Mouse (Mus musculus): ENCODE results near the gene Pou5f1. TPM values are rescaled to one million over a fixed set of nuclear protein-coding genes. Genes with fewer than 3 reads are reported as not detected.
"Not testable (repeated sequence)": the region's sequence is repeated elsewhere in the genome, so short reads cannot be mapped to it uniquely, and the experiment has no call there.

Gene Pou5f1
- polyA plus RNA-seq, 1 experiment from 2014 or later, result not detected

GRCm38 (mm10) chr17:35508279-35508678, 2.5 kb downstream of the Pou5f1 start:
- not testable (repeated sequence) for H3K9ac ChIP-seq (ENCODE audit: low read depth, low read length); H3K9me3 ChIP-seq (ENCODE audit: control insufficient read depth, low read length); H3K27me3 ChIP-seq (replicated peaks; ENCODE audit: control insufficient read depth, insufficient read depth, low read length); H3K27ac ChIP-seq (ENCODE audit: low read length); H3K4me1 ChIP-seq (ENCODE audit: control insufficient read depth, insufficient read depth, low read length); ATAC-seq; H3K4me2 ChIP-seq (ENCODE audit: low read depth, low read length); H3K4me3 ChIP-seq (ENCODE audit: low read length); H3K36me3 ChIP-seq (ENCODE audit: control insufficient read depth, insufficient read depth, low read length)
- WGBS, result 54% methylated on average over 5 of the region's 5 CpGs

GRCm38 (mm10) chr17:35509284-35509683, 3.5 kb downstream of the Pou5f1 start:
- H3K27ac ChIP-seq (ENCODE audit: low read length), result no peak overlapping the region
- peak; percentile 41; the same call in 1 of the 2 replicates for ATAC-seq

GRCm38 (mm10) chr17:35512916-35513626, 7.3 kb downstream of the Pou5f1 start:
- H3K4me1 ChIP-seq (ENCODE audit: control insufficient read depth, insufficient read depth, low read length), result peaks cover 26% of the 10 kb centered on the region
- H3K27me3 ChIP-seq (replicated peaks; ENCODE audit: control insufficient read depth, insufficient read depth, low read length), result no peaks in the 10 kb centered on the region
- H3K27ac ChIP-seq (ENCODE audit: low read length), result no peak overlapping the region
- H3K36me3 ChIP-seq (ENCODE audit: control insufficient read depth, insufficient read depth, low read length), result no peaks in the 10 kb centered on the region
- WGBS, result 89% methylated on average over 7 of the region's 7 CpGs
- no peaks in the 10 kb centered on the region for H3K9me3 ChIP-seq (ENCODE audit: control insufficient read depth, low read length)
- ATAC-seq, result no peak
- H3K4me3 ChIP-seq (ENCODE audit: low read length), result no peak overlapping the region
- no peak overlapping the region for H3K9ac ChIP-seq (ENCODE audit: low read depth, low read length)
- H3K4me2 ChIP-seq (ENCODE audit: low read depth, low read length), result no peak overlapping the region

More at GRCm38 (mm10) chr17:35509284-35509683, 3.5 kb downstream of the Pou5f1 start:
- Histone ChIP-seq H3K9me3 (ENCODE audit: control insufficient read depth, low read length) (no peaks in the 10 kb centered on the region), H3K4me2 (ENCODE audit: low read depth, low read length) (no peak overlapping the region), H3K27me3 (replicated peaks; ENCODE audit: control insufficient read depth, insufficient read depth, low read length) (peaks cover 3% of the 10 kb centered on the region; the same call in 1 of the 2 replicates), H3K4me1 (ENCODE audit: control insufficient read depth, insufficient read depth, low read length) (peaks cover 3% of the 10 kb centered on the region; the same call in 1 of the 2 replicates), H3K36me3 (ENCODE audit: control insufficient read depth, insufficient read depth, low read length) (no peaks in the 10 kb centered on the region), H3K4me3 (ENCODE audit: low read length) (no peak overlapping the region), H3K9ac (ENCODE audit: low read depth, low read length) (no peak overlapping the region)
- WGBS, result 22% methylated on average over 8 of the region's 8 CpGs

- peaks cover 32% of the 10 kb centered on the region for H3K4me1 ChIP-seq (ENCODE audit: control insufficient read depth, insufficient read depth, low read length)
- H3K36me3 ChIP-seq (ENCODE audit: control insufficient read depth, insufficient read depth, low read length), result no peaks in the 10 kb centered on the region
- peak overlapping the region; percentile 38; the same call in 1 of the 2 replicates for H3K9ac ChIP-seq (ENCODE audit: low read depth, low read length)
- H3K27me3 ChIP-seq (replicated peaks; ENCODE audit: control insufficient read depth, insufficient read depth, low read length), result no peaks in the 10 kb centered on the region
- H3K27ac ChIP-seq (ENCODE audit: low read length), result no peak overlapping the region
- H3K9me3 ChIP-seq (ENCODE audit: control insufficient read depth, low read length), result no peaks in the 10 kb centered on the region
- ATAC-seq, result no peak
- H3K4me3 ChIP-seq (ENCODE audit: low read length), result no peak overlapping the region
- H3K4me2 ChIP-seq (ENCODE audit: low read depth, low read length), result peak overlapping the region; percentile 92; the same call in 1 of the 2 replicates
- 20% methylated on average over 2 of the region's 2 CpGs for WGBS
Measured at GRCm38 (mm10) chr17:35513886-35514285, 8.1 kb downstream of the Pou5f1 start.

- no peak for ATAC-seq
- H3K4me3 ChIP-seq (ENCODE audit: low read length), result peak overlapping the region; percentile 69
Measured at GRCm38 (mm10) chr17:35514756-35515155, 8.9 kb downstream of the Pou5f1 start.

GRCm38 (mm10) chr17:35515911-35516640, 10.3 kb downstream of the Pou5f1 start:
- WGBS, result 4% methylated on average over 25 of the region's 25 CpGs
- no peaks in the 10 kb centered on the region for H3K9me3 ChIP-seq (ENCODE audit: control insufficient read depth, low read length)
- peaks cover 32% of the 10 kb centered on the region for H3K4me1 ChIP-seq (ENCODE audit: control insufficient read depth, insufficient read depth, low read length)
- H3K4me3 ChIP-seq (ENCODE audit: low read length), result peak overlapping the region; percentile 69
- H3K9ac ChIP-seq (ENCODE audit: low read depth, low read length), result peak overlapping the region; percentile 70
- H3K4me2 ChIP-seq (ENCODE audit: low read depth, low read length), result peak overlapping the region; percentile 92
- H3K27ac ChIP-seq (ENCODE audit: low read length), result peak overlapping the region; percentile 18
- peak; percentile 18 for ATAC-seq
- no peaks in the 10 kb centered on the region for H3K27me3 ChIP-seq (replicated peaks; ENCODE audit: control insufficient read depth, insufficient read depth, low read length)
- no peaks in the 10 kb centered on the region for H3K36me3 ChIP-seq (ENCODE audit: control insufficient read depth, insufficient read depth, low read length)

More at GRCm38 (mm10) chr17:35514756-35515155, 8.9 kb downstream of the Pou5f1 start:
- Histone ChIP-seq H3K9ac (ENCODE audit: low read depth, low read length) (peak overlapping the region; percentile 70), H3K4me2 (ENCODE audit: low read depth, low read length) (peak overlapping the region; percentile 92), H3K27ac (ENCODE audit: low read length) (no peak overlapping the region), H3K27me3 (replicated peaks; ENCODE audit: control insufficient read depth, insufficient read depth, low read length) (no peaks in the 10 kb centered on the region), H3K36me3 (ENCODE audit: control insufficient read depth, insufficient read depth, low read length) (no peaks in the 10 kb centered on the region), H3K9me3 (ENCODE audit: control insufficient read depth, low read length) (no peaks in the 10 kb centered on the region), H3K4me1 (ENCODE audit: control insufficient read depth, insufficient read depth, low read length) (peaks cover 32% of the 10 kb centered on the region)
- 51% methylated on average over 6 of the region's 6 CpGs for whole genome bisulfite sequencing

- H3K27ac ChIP-seq (ENCODE audit: low read length), result peak within 1 kb of the TSS; percentile 35
- 1% methylated on average over 67 of the region's 67 CpGs for WGBS
- H3K4me1 ChIP-seq (ENCODE audit: control insufficient read depth, insufficient read depth, low read length), result peaks cover 32% of the 10 kb centered on the region
- H3K36me3 ChIP-seq (ENCODE audit: control insufficient read depth, insufficient read depth, low read length), result no peaks in the 10 kb centered on the region
- no peaks in the 10 kb centered on the region for H3K27me3 ChIP-seq (replicated peaks; ENCODE audit: control insufficient read depth, insufficient read depth, low read length)
- peak; percentile 97 for ATAC-seq
- peak within 1 kb of the TSS; percentile 69 for H3K4me3 ChIP-seq (ENCODE audit: low read length)
- peak within 1 kb of the TSS; percentile 92 for H3K4me2 ChIP-seq (ENCODE audit: low read depth, low read length)
- peak within 1 kb of the TSS; percentile 73 for H3K9ac ChIP-seq (ENCODE audit: low read depth, low read length)
- no peaks in the 10 kb centered on the region for H3K9me3 ChIP-seq (ENCODE audit: control insufficient read depth, low read length)
Measured at GRCm38 (mm10) chr17:35516652-35517500, 11.1 kb downstream of the Pou5f1 start, which contains the start of the genes Tcf19 and Cchcr1. TSS of gene Tcf19 (minus strand) at chr17:35516824. TSS of gene Cchcr1 (plus strand) at chr17:35517100.

- no peaks in the 10 kb centered on the region for H3K27me3 ChIP-seq (replicated peaks; ENCODE audit: control insufficient read depth, insufficient read depth, low read length)
Measured at GRCm38 (mm10) chr17:35517526-35517925, 11.7 kb downstream of the Pou5f1 start.

More at GRCm38 (mm10) chr17:35517526-35517925, 11.7 kb downstream of the Pou5f1 start:
- Histone ChIP-seq H3K4me2 (ENCODE audit: low read depth, low read length) (peak overlapping the region; percentile 82), H3K27ac (ENCODE audit: low read length) (peak overlapping the region; percentile 35), H3K9me3 (ENCODE audit: control insufficient read depth, low read length) (no peaks in the 10 kb centered on the region), H3K9ac (ENCODE audit: low read depth, low read length) (peak overlapping the region; percentile 73), H3K4me3 (ENCODE audit: low read length) (peak overlapping the region; percentile 69), H3K4me1 (ENCODE audit: control insufficient read depth, insufficient read depth, low read length) (peaks cover 32% of the 10 kb centered on the region), H3K36me3 (ENCODE audit: control insufficient read depth, insufficient read depth, low read length) (no peaks in the 10 kb centered on the region)
- 7% methylated on average over 12 of the region's 12 CpGs for WGBS
- ATAC-seq, result no peak

Data from intestine, embryonic 16.5 days (tissue).